Mouse (Mus musculus): ENCODE measurements around the gene Ttll3. TPM values are rescaled to one million over a fixed set of nuclear protein-coding genes. Genes with fewer than 3 reads are reported as not detected.

The Ttll3 gene
- total RNA-seq, 1 experiment from 2014 or later: 12.9 TPM

DNA sequence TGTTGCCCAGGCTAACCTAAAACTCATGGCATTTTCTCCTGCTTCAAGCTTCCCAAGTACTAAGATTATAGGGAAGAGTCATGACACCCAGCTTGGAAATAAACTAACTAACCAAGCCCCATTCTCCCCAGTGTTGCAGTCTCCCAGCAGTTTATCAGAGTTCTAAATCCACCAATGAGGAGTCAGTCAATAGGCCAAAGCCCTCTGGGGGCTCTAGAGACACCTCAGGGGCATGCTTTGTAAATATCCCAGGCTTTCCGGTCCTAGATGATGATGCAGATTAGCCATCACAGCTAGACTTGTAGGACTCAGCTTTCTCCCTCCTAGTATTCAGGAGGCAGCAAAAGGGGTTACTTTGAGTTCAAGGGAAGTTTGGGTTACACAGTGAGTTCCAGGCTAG, 20.9 kb downstream of the Ttll3 start:
- no peak for ATAC-seq (replicated peaks; ENCODE audit: insufficient number of reproducible peaks, low FRiP score, low TSS enrichment, poor library complexity, severe bottlenecking)

DNA sequence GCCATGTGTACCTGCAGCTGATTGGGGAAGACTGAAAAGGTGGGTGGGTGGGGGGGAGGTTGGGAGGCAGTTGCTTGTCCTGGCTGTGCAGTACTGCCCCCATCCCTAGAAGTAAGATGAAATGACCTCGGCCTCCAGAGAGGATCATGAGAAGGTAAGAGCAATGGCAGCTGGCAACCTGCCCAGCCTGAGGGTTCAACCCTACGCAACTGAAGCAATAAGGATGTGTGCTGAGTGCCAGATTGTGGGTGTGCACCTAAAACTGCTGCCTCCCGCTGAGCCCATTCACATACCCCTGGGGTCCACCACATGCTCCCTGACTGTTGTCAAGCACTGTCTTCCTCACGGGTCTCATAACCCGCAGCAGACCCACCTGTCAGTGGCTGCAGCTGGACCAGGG, 27.4 kb downstream of the Ttll3 start:
- ATAC-seq (replicated peaks; ENCODE audit: insufficient number of reproducible peaks, low FRiP score, low TSS enrichment, poor library complexity, severe bottlenecking): no peak

DNA sequence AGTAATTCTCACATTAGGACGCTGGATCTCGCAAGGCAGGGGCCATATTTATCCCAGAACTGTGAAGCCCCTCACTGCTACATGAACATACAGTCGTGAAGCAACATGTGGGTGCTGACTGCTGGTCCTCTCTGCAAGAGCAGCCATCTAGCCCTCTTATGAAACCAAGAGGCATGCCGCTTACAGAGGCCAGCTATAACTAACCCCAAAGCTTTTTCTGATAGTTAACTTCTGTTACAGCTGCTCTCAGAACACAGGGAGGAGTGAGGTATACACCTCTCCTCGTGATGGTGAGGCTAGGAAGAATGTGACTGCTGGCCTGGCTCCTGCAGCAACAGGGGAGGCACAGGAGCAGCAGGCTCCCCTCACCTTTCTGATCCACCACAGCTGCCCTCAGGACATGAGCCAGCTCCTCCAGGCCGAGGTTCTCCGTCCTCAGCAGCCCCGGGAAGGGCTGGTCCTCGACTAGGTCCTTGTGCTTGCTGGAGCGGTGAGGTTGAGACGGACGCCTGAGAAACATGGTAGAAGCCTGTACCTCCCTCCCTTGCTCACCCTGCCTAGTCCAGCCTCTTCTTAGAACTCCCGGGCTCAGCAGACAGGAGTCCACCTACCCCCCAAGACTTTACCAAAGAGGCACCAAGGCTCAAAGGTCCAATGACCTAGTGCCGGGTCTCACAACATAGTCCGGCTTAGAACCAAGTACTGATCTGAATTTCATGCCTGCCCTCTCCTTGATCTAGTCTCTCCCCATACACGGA, 29.6 kb downstream of the Ttll3 start:
- 0 out of 2 replicates have a peak, but pooled peaks have one; percentile 1 for ATAC-seq (replicated peaks; ENCODE audit: insufficient number of reproducible peaks, low FRiP score, low TSS enrichment, poor library complexity, severe bottlenecking)

DNA sequence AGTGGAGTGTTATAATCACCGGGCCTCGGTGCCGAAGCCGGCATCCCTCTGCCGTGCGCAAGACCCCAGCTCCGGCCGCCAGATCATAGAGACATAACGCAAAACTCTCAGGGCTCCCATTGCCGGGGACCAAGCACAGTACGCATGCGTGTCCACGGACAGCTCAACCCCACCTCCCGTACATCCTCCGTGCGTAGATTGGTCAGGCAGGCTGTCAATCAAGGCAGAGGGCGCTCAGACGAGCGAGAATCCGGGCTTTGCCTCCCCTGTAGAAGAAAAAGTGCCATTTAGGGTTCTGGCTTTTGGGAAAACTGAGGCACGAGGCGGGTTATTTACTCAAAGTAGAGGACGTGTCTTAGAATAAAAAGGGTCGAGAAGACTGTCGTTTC, 30.1 kb downstream of the Ttll3 start, which contains the start of gene Rpusd3:
Rpusd3 (minus strand) TSS at position 142 of the 389 bp plus-strand sequence.
- ATAC-seq (replicated peaks; ENCODE audit: insufficient number of reproducible peaks, low FRiP score, low TSS enrichment, poor library complexity, severe bottlenecking): peak; percentile 95

DNA sequence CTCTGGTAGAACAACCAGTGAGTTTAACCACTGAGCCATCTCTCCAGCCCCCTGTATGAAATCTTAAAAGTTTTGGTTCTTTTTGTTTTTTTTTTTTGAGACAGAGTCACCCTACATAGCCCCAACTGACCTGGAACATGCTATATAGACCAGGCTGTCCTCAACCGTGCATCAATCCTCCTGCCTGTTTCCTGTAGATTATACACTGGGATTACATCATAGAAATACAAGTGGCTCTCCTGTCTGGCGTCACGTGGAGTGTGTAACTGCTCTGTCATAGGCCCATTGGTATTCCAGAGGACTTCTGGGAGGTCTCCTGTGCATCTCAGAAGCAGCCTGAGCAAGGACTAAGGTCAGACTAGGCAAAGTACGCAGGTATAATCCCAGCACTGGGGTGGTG, 33.9 kb downstream of the Ttll3 start:
- ATAC-seq (replicated peaks; ENCODE audit: insufficient number of reproducible peaks, low FRiP score, low TSS enrichment, poor library complexity, severe bottlenecking): no peak

DNA sequence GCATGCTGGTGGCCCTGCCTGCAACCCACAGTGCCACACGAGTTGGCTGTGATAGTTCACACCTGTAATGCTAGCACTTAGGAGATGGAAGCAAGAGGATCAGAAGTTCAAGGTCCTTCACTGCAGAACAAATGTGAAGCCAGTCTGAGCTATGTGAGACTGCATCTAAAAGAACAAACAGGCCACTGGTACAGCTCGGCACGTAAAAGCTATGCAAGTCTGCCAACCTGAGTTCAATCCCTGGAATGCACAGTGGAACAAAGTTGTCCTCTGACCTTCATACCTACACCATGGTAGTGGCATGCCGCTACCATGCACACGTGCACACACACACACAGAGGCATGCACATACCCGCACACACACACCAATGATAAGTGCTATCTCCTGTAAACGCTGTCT, 35.1 kb downstream of the Ttll3 start:
- no peak for ATAC-seq (replicated peaks; ENCODE audit: insufficient number of reproducible peaks, low FRiP score, low TSS enrichment, poor library complexity, severe bottlenecking)

DNA sequence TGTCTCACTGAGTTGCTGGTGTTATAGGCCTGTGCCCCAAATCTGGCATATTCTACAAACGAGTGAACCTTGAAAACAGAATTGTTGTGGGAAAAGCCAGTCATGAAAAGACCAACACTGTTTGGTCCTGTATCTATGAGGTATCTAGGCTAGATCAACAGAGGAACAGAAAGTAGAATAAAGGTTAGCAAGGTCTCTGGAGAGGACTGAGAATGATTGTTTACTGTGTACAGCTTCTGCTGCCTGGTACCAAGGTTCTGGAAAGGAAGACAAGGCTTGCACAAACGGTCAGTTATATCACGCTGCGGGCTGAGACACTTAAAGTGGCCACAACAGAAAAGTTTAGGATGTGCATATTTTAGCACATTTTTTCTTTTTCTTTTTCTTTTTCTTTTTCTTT, 37.6 kb downstream of the Ttll3 start:
- no peak for ATAC-seq (replicated peaks; ENCODE audit: insufficient number of reproducible peaks, low FRiP score, low TSS enrichment, poor library complexity, severe bottlenecking)

DNA sequence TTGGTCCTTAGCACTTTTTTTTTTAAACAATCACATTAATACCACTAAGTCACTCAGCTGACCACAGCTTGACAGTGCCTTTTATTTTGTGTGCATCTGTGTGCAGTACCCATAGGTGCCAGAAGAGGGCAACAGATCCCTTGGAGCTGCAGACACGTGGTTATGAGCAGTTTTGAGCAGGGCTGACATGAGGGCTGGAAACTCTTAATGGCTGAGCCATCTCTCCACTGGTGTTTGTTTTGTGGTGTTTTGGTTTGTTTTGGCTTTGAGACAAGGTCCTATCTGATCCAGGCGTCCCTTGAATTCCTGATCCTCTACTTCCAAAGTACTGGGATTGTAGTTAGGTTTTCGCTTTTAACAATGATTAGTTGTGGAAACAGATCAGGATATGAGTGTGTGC, 38.3 kb downstream of the Ttll3 start:
- ATAC-seq (replicated peaks; ENCODE audit: insufficient number of reproducible peaks, low FRiP score, low TSS enrichment, poor library complexity, severe bottlenecking): peak; percentile 60; the same call in 1 of the 2 replicates

DNA sequence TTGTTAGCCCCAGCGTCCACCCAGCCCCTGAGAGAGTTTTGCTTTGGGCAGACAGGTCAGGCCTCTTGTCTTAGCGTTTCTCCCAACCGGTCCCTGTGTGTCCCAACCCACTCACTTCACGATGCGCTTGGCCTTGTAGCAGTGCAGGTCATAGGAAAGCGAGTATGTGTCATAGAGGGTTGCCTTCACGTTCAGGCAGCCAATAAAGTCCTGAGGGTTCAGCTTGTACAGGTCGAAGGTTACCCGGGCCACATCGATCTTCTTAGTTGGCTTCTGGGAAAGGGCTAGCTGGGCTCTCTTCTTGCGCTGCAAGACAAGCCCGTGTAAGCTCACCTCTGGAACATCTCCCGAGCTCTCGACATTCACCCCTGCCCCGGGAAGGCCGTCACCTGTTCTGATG, 38.9 kb downstream of the Ttll3 start:
- no peak for ATAC-seq (replicated peaks; ENCODE audit: insufficient number of reproducible peaks, low FRiP score, low TSS enrichment, poor library complexity, severe bottlenecking)

DNA sequence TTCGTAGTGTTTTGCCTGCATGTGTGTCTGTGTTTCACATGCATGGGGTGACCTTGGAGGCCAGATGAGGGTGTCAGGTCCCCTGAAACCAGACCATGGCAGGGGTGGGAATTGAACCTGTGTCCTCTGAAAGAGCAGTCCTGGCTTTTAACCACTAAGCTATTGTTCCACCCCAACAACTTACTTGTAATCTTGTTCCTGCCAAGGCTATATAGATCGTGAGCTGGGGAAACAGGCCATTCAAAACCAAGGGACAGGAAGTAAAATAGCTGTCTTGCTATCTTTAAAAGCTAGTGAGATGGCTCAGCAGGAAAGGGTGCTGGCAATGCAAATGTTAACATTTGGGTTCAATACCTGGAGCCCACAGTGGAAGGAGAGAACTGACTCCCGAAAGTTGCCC, 40.9 kb downstream of the Ttll3 start:
- ATAC-seq (replicated peaks; ENCODE audit: insufficient number of reproducible peaks, low FRiP score, low TSS enrichment, poor library complexity, severe bottlenecking): no peak

DNA sequence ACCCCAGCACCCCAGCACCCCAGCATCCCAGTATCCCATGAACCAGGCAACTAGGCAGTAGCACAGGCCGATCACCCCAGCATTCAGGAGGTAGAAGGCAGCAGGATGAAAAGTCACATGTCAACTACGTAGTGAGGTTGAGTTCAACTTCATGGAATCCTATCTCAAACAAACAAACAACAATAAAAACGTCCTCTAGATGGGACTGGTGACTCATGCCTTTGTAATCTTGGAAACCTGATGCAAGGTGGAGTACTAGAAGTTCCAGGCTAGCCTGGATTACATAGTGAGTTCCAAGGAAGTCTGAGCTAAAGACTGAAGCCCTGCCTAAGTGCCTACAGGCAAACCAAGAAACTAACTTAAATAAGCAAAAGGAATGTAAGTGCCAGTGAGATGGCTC, 41.8 kb downstream of the Ttll3 start:
- no peak for ATAC-seq (replicated peaks; ENCODE audit: insufficient number of reproducible peaks, low FRiP score, low TSS enrichment, poor library complexity, severe bottlenecking)

DNA sequence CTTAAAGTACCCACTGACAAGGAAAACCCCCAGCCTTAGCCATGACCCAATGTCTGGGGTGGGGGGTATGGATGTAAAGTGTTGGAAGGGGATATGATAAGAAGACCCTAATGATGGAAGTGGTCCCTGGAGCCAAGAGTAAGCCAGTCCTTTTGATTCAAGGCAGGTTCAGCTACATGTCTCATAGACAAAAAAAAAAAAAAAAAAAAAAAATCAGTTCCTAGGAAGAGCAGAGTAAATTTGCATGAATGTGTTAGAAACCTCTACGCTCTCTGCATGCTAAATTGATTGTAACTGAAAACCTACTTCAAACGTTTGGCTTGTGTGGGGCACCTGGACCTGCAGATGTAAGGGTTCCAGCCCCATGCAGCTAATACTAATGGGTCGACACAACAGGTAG, 42.7 kb downstream of the Ttll3 start:
- no peak for ATAC-seq (replicated peaks; ENCODE audit: insufficient number of reproducible peaks, low FRiP score, low TSS enrichment, poor library complexity, severe bottlenecking)

DNA sequence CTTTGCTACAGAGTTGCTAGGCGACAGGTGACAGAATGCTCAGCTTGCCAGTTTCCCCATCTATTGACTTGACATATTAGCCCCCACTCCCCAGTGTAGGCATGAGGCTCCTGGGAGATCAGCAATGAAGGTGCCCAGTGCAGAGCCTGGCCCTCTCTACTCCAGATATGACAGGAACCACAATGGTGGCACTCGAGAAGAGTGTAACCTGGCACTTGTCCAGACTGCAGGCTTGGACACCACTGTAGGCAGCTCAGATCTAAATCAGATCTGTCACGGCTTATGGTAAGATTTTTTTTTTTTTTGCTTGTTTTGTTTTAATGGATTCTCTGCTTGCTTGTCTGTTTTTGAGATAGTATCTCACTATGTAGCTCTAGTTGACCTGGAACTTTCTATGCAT, 44.6 kb downstream of the Ttll3 start:
- ATAC-seq (replicated peaks; ENCODE audit: insufficient number of reproducible peaks, low FRiP score, low TSS enrichment, poor library complexity, severe bottlenecking): no peak

DNA sequence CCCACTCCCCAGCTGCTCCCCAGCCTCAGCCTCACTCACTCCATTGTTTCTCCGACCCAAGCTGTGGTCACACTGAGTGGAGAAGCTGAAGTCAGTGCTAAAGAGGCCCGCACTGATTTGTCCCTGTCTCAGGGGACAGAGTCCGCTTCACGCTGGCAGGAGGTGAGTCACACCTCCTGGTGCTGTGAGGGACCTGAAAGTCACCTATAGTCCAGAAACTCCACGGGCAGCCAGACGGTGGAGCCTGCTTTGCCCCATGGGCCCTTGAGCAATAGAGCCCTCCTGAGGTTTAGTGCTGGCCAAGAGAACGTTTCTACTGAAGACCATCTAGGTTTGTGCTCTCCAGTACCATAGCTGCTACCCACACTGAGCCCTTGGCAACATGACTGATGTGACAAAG, 45.6 kb downstream of the Ttll3 start:
- no peak for ATAC-seq (replicated peaks; ENCODE audit: insufficient number of reproducible peaks, low FRiP score, low TSS enrichment, poor library complexity, severe bottlenecking)

DNA sequence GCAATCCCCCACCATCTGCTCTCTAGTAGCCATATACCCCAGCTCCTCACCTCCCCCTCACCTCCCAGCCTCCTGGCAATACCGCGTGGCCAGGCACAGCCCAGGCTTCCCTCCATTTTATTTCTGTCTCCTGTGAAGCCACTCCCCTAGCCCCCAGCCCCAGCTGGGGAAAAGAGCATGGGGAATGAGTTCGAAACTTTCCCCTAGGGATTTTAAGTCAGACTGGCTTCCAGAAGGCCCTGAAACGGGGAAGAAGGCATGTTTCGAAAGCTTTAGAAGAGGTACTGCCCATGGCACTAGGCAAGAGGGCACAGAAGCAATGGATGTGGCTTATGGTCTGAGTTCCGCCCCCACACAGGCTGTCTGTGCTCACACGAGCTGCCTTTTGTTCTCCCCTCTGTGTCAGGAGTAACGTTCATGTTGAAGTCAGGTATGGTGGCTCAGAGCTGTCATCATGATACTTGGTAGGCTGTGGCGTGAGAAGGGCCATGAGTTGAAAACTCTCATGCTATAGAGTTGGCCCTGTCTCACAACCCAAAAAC, 46.7 kb downstream of the Ttll3 start, which contains the start of gene Cidec:
Cidec (minus strand) TSS at position 97 of the 542 bp plus-strand sequence.
- ATAC-seq (replicated peaks; ENCODE audit: insufficient number of reproducible peaks, low FRiP score, low TSS enrichment, poor library complexity, severe bottlenecking): no peak

DNA sequence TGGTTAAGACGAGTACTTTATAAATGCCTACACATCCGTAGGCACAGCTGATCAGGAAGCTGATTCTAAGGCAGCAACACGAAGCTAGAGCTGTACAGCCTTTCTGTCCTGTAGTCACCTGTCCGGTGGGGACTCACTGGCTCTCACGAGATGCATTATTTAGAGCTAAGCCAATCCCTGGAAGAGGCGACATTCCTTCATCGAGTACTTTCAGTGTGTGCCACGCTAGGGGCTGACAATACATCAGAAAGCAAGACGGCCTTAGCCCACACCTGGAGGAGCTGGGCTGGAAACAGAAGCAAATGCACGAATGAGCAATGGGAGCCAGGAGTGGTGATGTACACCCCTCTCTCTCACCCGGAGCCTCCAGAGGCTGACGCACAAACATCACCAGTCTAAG, 48.1 kb downstream of the Ttll3 start:
- no peak for ATAC-seq (replicated peaks; ENCODE audit: insufficient number of reproducible peaks, low FRiP score, low TSS enrichment, poor library complexity, severe bottlenecking)

DNA sequence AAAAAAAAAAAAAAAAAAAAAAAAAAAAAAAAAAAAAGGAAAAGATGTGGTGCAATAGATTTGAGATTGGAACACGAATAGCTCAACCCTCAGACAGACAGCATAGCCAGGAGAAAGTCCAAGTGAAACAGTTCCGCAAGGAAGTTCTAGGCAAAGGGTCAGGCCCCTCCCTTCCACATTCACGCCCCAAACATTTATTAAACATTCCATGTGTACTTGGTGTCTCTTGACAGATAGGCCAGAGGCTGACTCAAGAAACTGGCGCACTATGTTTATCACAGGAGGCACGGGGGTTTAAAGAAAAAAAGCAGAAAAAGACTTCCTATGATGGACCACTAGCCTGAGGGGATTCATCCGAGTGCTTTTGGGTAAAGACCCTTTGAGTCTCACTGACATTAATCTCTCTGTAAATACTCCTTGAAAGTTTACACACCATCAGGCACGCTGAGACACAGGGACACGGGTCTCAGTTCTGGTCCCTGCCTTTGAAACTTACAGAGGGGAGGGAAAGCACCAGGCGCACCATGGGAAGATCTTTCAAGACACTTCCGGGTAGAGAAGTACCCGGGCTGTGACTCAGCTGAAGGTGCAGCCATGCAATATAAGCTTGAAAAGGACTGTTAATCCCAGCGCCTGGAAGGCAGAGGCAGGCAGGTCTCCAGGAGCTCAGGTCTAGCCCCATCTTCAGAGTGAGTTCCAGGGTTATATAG, 49.8 kb downstream of the Ttll3 start:
- no peak for ATAC-seq (replicated peaks; ENCODE audit: insufficient number of reproducible peaks, low FRiP score, low TSS enrichment, poor library complexity, severe bottlenecking)

DNA sequence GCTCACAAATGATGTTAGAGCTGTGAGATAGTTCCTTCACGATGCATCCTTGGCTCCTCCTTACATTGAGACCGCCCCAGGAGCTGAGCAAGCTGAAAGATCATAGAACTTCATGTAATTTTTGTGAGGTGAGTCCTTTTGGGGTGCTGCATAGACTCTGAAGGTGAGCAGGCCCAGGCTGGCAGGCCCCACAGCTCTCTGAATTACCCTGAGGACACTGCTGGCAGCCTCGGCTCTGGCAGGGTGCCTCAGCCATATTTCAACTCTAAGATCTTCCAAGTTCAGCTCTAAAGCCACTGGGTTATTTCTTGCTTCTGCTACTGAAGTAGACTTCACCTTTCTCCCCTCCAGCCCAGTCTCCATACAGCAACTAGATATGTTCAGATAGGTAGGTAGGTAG, 51.6 kb downstream of the Ttll3 start:
- no peak for ATAC-seq (replicated peaks; ENCODE audit: insufficient number of reproducible peaks, low FRiP score, low TSS enrichment, poor library complexity, severe bottlenecking)

DNA sequence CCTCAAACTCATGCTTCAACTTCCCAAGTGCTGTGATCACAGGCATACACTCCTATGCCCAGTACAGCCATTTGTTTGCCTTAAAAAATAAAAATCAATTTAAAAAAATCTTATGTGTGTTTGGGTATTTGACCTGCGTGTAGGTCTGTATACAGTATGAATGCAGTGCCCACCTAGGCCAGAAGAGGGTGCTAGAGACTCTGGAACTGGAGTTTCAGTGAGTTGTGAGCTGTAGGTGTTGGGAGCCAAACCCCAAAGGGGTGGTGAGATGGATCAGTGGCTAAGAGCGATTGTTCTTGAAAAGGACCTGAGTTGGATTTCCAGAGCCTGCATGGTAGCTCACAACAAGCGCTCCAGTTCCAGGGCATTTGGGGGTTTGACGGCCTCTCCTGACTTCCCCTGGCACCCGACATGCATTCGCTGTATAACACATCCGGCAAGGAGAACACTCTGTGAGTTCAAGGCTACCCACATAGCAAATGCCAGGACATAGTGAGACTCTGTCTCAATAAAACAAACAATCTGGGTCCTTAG, 52.2 kb downstream of the Ttll3 start:
- peak; percentile 77 for ATAC-seq (replicated peaks; ENCODE audit: insufficient number of reproducible peaks, low FRiP score, low TSS enrichment, poor library complexity, severe bottlenecking)

DNA sequence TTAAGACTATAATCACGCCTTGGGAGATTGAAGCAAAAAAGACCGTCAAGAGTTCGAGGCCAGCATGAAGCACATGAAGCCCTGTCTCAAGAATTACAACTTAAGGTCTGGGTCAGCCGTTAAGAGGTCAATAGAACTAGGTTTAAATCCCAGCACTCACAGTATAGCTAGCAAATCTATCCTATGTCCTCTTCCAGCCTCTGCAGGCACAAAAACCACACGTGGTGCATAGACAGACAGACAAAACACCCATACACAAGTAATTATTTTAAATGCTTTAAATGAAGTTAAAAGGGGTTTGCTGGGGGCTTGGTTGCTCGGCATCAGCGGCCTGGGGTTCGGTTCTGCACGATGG, 53.0 kb downstream of the Ttll3 start:
- ATAC-seq (replicated peaks; ENCODE audit: insufficient number of reproducible peaks, low FRiP score, low TSS enrichment, poor library complexity, severe bottlenecking): no peak

Measured in monocyte, adult 5-6 weeks (primary cell).